Mouse (Mus musculus): ENCODE data around the gene Dnase1l2. TPM values are rescaled to one million over a fixed set of nuclear protein-coding genes. Genes with fewer than 3 reads are reported as not detected.

The Dnase1l2 gene
- total and polyA plus RNA-seq, 2 experiments from 2014 or later: 0.44 to 4.5 TPM

- WGBS: under 1% methylated on average over 64 of the region's 67 CpGs
- no peaks in the 10 kb centered on the region for H3K27me3 ChIP-seq (ENCODE audit: control insufficient read depth, insufficient read depth, low read length)
- peak; percentile 94 for ATAC-seq (ENCODE audit: insufficient read depth, low read depth)
- peak overlapping the region; percentile 85 for H3K4me3 ChIP-seq (ENCODE audit: low read depth, low read length)
- H3K4me2 ChIP-seq (ENCODE audit: low read depth, low read length): peak overlapping the region; percentile 69
- H3K9ac ChIP-seq (replicated peaks; ENCODE audit: low read depth, low read length): peak overlapping the region; percentile 93
- peak; percentile 99 for DNase-seq (ENCODE audit: low spot score)
- no peaks in the 10 kb centered on the region for H3K9me3 ChIP-seq (replicated peaks; ENCODE audit: control insufficient read depth, low read length)
- H3K36me3 ChIP-seq (replicated peaks; ENCODE audit: control insufficient read depth, insufficient read depth, low read length): peaks cover 15% of the 10 kb centered on the region
- peak overlapping the region; percentile 97 for H3K27ac ChIP-seq (ENCODE audit: low read depth)
- no peak; the same call in 1 of the 2 replicates for TF ChIP-seq EP300 (IDR thresholded peaks at IDR 0.05; ENCODE audit: low read depth)
- TF ChIP-seq CTCF (IDR thresholded peaks at IDR 0.05; ENCODE audit: low read depth): peak; percentile 29
- peaks cover 18% of the 10 kb centered on the region for H3K4me1 ChIP-seq (ENCODE audit: control insufficient read depth, insufficient read depth)
Measured at GRCm38 (mm10) chr17:24454756-24455522, 12.0 kb upstream of the Dnase1l2 start.

- ATAC-seq (ENCODE audit: insufficient read depth, low read depth) (no peak), DNase-seq (ENCODE audit: low spot score) (no peak)
- H3K36me3 ChIP-seq (replicated peaks; ENCODE audit: control insufficient read depth, insufficient read depth, low read length): peaks cover 21% of the 10 kb centered on the region
- H3K9ac ChIP-seq (replicated peaks; ENCODE audit: low read depth, low read length): peak overlapping the region; percentile 93
- H3K27me3 ChIP-seq (ENCODE audit: control insufficient read depth, insufficient read depth, low read length): no peaks in the 10 kb centered on the region
- TF ChIP-seq EP300 (IDR thresholded peaks at IDR 0.05; ENCODE audit: low read depth): no peak
- TF ChIP-seq CTCF (IDR thresholded peaks at IDR 0.05; ENCODE audit: low read depth): no peak
- H3K9me3 ChIP-seq (replicated peaks; ENCODE audit: control insufficient read depth, low read length): no peaks in the 10 kb centered on the region
- H3K4me2 ChIP-seq (ENCODE audit: low read depth, low read length): peak overlapping the region; percentile 69
- peaks cover 18% of the 10 kb centered on the region for H3K4me1 ChIP-seq (ENCODE audit: control insufficient read depth, insufficient read depth)
- 4% methylated on average over 14 of the region's 14 CpGs for WGBS
- H3K4me3 ChIP-seq (ENCODE audit: low read depth, low read length): peak overlapping the region; percentile 85
- peak overlapping the region; percentile 97 for H3K27ac ChIP-seq (ENCODE audit: low read depth)
Measured at GRCm38 (mm10) chr17:24454218-24454755, 11.4 kb upstream of the Dnase1l2 start.

GRCm38 (mm10) chr17:24453372-24453771 is 10.5 kb upstream of the Dnase1l2 start:
- WGBS: 87% methylated on average over 2 of the region's 2 CpGs
- no peak overlapping the region for H3K4me3 ChIP-seq (ENCODE audit: low read depth, low read length)
- H3K9me3 ChIP-seq (replicated peaks; ENCODE audit: control insufficient read depth, low read length): no peaks in the 10 kb centered on the region
- peaks cover 18% of the 10 kb centered on the region for H3K4me1 ChIP-seq (ENCODE audit: control insufficient read depth, insufficient read depth)
- no peak for TF ChIP-seq EP300 (IDR thresholded peaks at IDR 0.05; ENCODE audit: low read depth)
- no peak for TF ChIP-seq CTCF (IDR thresholded peaks at IDR 0.05; ENCODE audit: low read depth)
- H3K9ac ChIP-seq (replicated peaks; ENCODE audit: low read depth, low read length): no peak overlapping the region
- ATAC-seq (ENCODE audit: insufficient read depth, low read depth): no peak
- H3K4me2 ChIP-seq (ENCODE audit: low read depth, low read length): 0 out of 2 replicates have a peak overlapping the region, but pooled peaks have one; percentile 69
- peaks cover 30% of the 10 kb centered on the region for H3K36me3 ChIP-seq (replicated peaks; ENCODE audit: control insufficient read depth, insufficient read depth, low read length)
- DNase-seq (ENCODE audit: low spot score): no peak
- no peaks in the 10 kb centered on the region for H3K27me3 ChIP-seq (ENCODE audit: control insufficient read depth, insufficient read depth, low read length)
- H3K27ac ChIP-seq (ENCODE audit: low read depth): no peak overlapping the region

GRCm38 (mm10) chr17:24451220-24451619 is 8.3 kb upstream of the Dnase1l2 start:
- Histone ChIP-seq H3K4me2 (ENCODE audit: low read depth, low read length) (no peak overlapping the region), H3K36me3 (replicated peaks; ENCODE audit: control insufficient read depth, insufficient read depth, low read length) (peaks cover 51% of the 10 kb centered on the region), H3K9ac (replicated peaks; ENCODE audit: low read depth, low read length) (no peak overlapping the region), H3K4me3 (ENCODE audit: low read depth, low read length) (no peak overlapping the region), H3K4me1 (ENCODE audit: control insufficient read depth, insufficient read depth) (peaks cover 18% of the 10 kb centered on the region), H3K27ac (ENCODE audit: low read depth) (no peak overlapping the region), H3K27me3 (ENCODE audit: control insufficient read depth, insufficient read depth, low read length) (no peaks in the 10 kb centered on the region), H3K9me3 (replicated peaks; ENCODE audit: control insufficient read depth, low read length) (no peaks in the 10 kb centered on the region)
- TF ChIP-seq CTCF (IDR thresholded peaks at IDR 0.05; ENCODE audit: low read depth): no peak
- TF ChIP-seq EP300 (IDR thresholded peaks at IDR 0.05; ENCODE audit: low read depth): no peak
- DNase-seq (ENCODE audit: low spot score) (no peak), ATAC-seq (ENCODE audit: insufficient read depth, low read depth) (no peak)
- WGBS: 91% methylated on average over 6 of the region's 6 CpGs

GRCm38 (mm10) chr17:24449507-24449906 is 6.6 kb upstream of the Dnase1l2 start:
- H3K4me3 ChIP-seq (ENCODE audit: low read depth, low read length): no peak overlapping the region
- ATAC-seq (ENCODE audit: insufficient read depth, low read depth) (no peak), DNase-seq (ENCODE audit: low spot score) (no peak)
- no peak overlapping the region for H3K27ac ChIP-seq (ENCODE audit: low read depth)
- H3K9ac ChIP-seq (replicated peaks; ENCODE audit: low read depth, low read length): no peak overlapping the region
- peaks cover 13% of the 10 kb centered on the region for H3K4me1 ChIP-seq (ENCODE audit: control insufficient read depth, insufficient read depth)
- TF ChIP-seq EP300 (IDR thresholded peaks at IDR 0.05; ENCODE audit: low read depth): no peak
- TF ChIP-seq CTCF (IDR thresholded peaks at IDR 0.05; ENCODE audit: low read depth): no peak
- no peaks in the 10 kb centered on the region for H3K9me3 ChIP-seq (replicated peaks; ENCODE audit: control insufficient read depth, low read length)
- no peak overlapping the region for H3K4me2 ChIP-seq (ENCODE audit: low read depth, low read length)
- peaks cover 69% of the 10 kb centered on the region for H3K36me3 ChIP-seq (replicated peaks; ENCODE audit: control insufficient read depth, insufficient read depth, low read length)
- WGBS: 88% methylated on average over 6 of the region's 6 CpGs
- H3K27me3 ChIP-seq (ENCODE audit: control insufficient read depth, insufficient read depth, low read length): no peaks in the 10 kb centered on the region
